Mouse (Mus musculus) limb, embryonic 14.5 days (tissue): ENCODE measurements around the gene Capn2. TPM values are rescaled to one million over a fixed set of nuclear protein-coding genes. Genes with fewer than 3 reads are reported as not detected.

Experiments used
- ATAC-seq: fragments of 200-750 bp; cut with Nextera tagmentation; 2 replicates; pipeline ENCODE4 v1.8.0; 2017; ENCODE audit warnings: low read depth, moderate number of reproducible peaks, moderate TSS enrichment; ENCODE audit not compliant: low FRiP score
- DNase-seq: peaks from one replicate; pipeline ENCODE4 v3.0.0-alpha.2; 2015; ENCODE audit warnings: low spot score
- H3K27ac ChIP-seq: fragments of 300-500 bp; sonication (generic); replicated peaks from 2 replicates; pipeline ENCODE4 v1.5.1; 2014; ENCODE audit warnings: low read depth, mild to moderate bottlenecking, low read length, moderate library complexity, mixed read lengths
- H3K27me3 ChIP-seq: fragments of 300-500 bp; sonication (generic); 2 replicates; pipeline ENCODE4 v1.6.1; 2014; ENCODE audit warnings: low read length, mixed read lengths; ENCODE audit not compliant: control insufficient read depth, insufficient read depth
- H3K36me3 ChIP-seq: fragments of 300-500 bp; sonication (generic); 2 replicates; pipeline ENCODE4 v1.6.1; 2014; ENCODE audit warnings: mild to moderate bottlenecking, low read length, moderate library complexity, mixed read lengths; ENCODE audit not compliant: control insufficient read depth, insufficient read depth
- H3K4me1 ChIP-seq: fragments of 300-500 bp; sonication (generic); 2 replicates; pipeline ENCODE4 v1.6.1; 2014; ENCODE audit warnings: antibody characterized with exemption, low read length, mixed read lengths; ENCODE audit not compliant: control insufficient read depth, insufficient read depth
- H3K4me2 ChIP-seq: fragments of 300-500 bp; sonication (generic); replicated peaks from 2 replicates; pipeline ENCODE4 v1.6.1; 2014; ENCODE audit warnings: low read depth, mild to moderate bottlenecking, low read length, moderate library complexity; ENCODE audit not compliant: severe bottlenecking
- H3K4me3 ChIP-seq: fragments of 300-500 bp; sonication (generic); replicated peaks from 2 replicates; pipeline ENCODE4 v1.5.1; 2014; ENCODE audit warnings: low read length
- H3K9ac ChIP-seq: fragments of 300-500 bp; sonication (generic); 2 replicates; pipeline ENCODE4 v1.6.1; 2014; ENCODE audit warnings: mild to moderate bottlenecking, low read depth, low read length, moderate library complexity; ENCODE audit not compliant: severe bottlenecking
- H3K9me3 ChIP-seq: fragments of 300-500 bp; sonication (generic); 2 replicates; pipeline ENCODE4 v1.6.1; 2016; ENCODE audit warnings: low read length; ENCODE audit not compliant: control insufficient read depth
- POLR2A ChIP-seq: fragments of 200-500 bp; IDR thresholded peaks from 2 replicates; pipeline ENCODE4 v1.8.0; 2012; ENCODE audit warnings: inconsistent platforms, mild to moderate bottlenecking, moderate library complexity, borderline replicate concordance; ENCODE audit not compliant: insufficient read depth, insufficient read length; ENCODE audit errors: extremely low read depth
- WGBS: fragments of 180-500 bp; shearing (Covaris S2); extraction: QIAGEN DNeasy Blood & Tissue Kit; methylation state at CpG from one replicate; pipeline ENCODE4 v1.1.7; 2014; 5-methylcytosine and 5-hydroxymethylcytosine counted together
- polyA plus RNA-seq, 2 experiments: library from polyadenylated mRNA; depleted of rRNA in 1 of 2; stranded (reverse) in 1 of 2; unstranded in 1 of 2; fragments of >200 nt; fragmentation: Nextera tagmentation in 1 of 2; extraction: Ambion mirVana in 1 of 2; gene quantifications; 2 replicates each; pipeline versions ENCODE4 v1.2.1 to v1.2.3; 2012 to 2014

Capn2 gene
- polyA plus RNA-seq, 2 experiments, result 90.5 to 119 TPM

- Histone ChIP-seq H3K27ac (no peak overlapping the region), H3K36me3 (peaks cover 64% of the 10 kb centered on the region), H3K27me3 (no peaks in the 10 kb centered on the region), H3K4me1 (peaks cover 17% of the 10 kb centered on the region), H3K4me3 (no peak overlapping the region), H3K9ac (no peak overlapping the region), H3K4me2 (no peak overlapping the region), H3K9me3 (no peaks in the 10 kb centered on the region)
- ATAC-seq (no peak), DNase-seq (no peak)
- no peak for TF ChIP-seq POLR2A
- WGBS, result 88% methylated on average over 5 of the region's 5 CpGs
Measured at GRCm38 (mm10) chr1:182512901-182513410, 4.5 kb downstream of the Capn2 start.

GRCm38 (mm10) chr1:182511778-182512177 is 5.6 kb downstream of the Capn2 start:
- no peak for ATAC-seq
- no peak for DNase-seq
- Histone ChIP-seq H3K4me1 (peaks cover 15% of the 10 kb centered on the region), H3K9ac (no peak overlapping the region), H3K4me2 (no peak overlapping the region), H3K27ac (no peak overlapping the region), H3K4me3 (no peak overlapping the region), H3K9me3 (no peaks in the 10 kb centered on the region), H3K27me3 (no peaks in the 10 kb centered on the region), H3K36me3 (peaks cover 64% of the 10 kb centered on the region)
- TF ChIP-seq POLR2A, result no peak
- 83% methylated on average over 8 of the region's 8 CpGs for WGBS

GRCm38 (mm10) chr1:182511073-182511472 is 6.3 kb downstream of the Capn2 start:
- H3K9me3 ChIP-seq, result no peaks in the 10 kb centered on the region
- no peak overlapping the region for H3K4me2 ChIP-seq
- no peaks in the 10 kb centered on the region for H3K27me3 ChIP-seq
- DNase-seq, result no peak
- H3K27ac ChIP-seq, result no peak overlapping the region
- no peak overlapping the region for H3K9ac ChIP-seq
- 70% methylated on average over 2 of the region's 2 CpGs for WGBS
- no peak for TF ChIP-seq POLR2A
- ATAC-seq, result no peak
- no peak overlapping the region for H3K4me3 ChIP-seq
- H3K36me3 ChIP-seq, result peaks cover 64% of the 10 kb centered on the region
- peaks cover 12% of the 10 kb centered on the region for H3K4me1 ChIP-seq

GRCm38 (mm10) chr1:182509110-182509797 is 8.2 kb downstream of the Capn2 start:
- DNase-seq (no peak), ATAC-seq (no peak)
- Histone ChIP-seq H3K4me2 (no peak overlapping the region), H3K36me3 (peaks cover 61% of the 10 kb centered on the region), H3K9me3 (no peaks in the 10 kb centered on the region), H3K27me3 (no peaks in the 10 kb centered on the region), H3K4me1 (peaks cover 4% of the 10 kb centered on the region), H3K27ac (no peak overlapping the region), H3K4me3 (no peak overlapping the region), H3K9ac (no peak overlapping the region)
- no peak for TF ChIP-seq POLR2A
- 66% methylated on average over 10 of the region's 10 CpGs for WGBS

- ATAC-seq (no peak), DNase-seq (peak; percentile 65)
- Histone ChIP-seq H3K9ac (no peak overlapping the region), H3K27ac (peak overlapping the region; percentile 33; the same call in 1 of the 2 replicates), H3K36me3 (peaks cover 39% of the 10 kb centered on the region), H3K9me3 (no peaks in the 10 kb centered on the region), H3K4me1 (peaks cover 8% of the 10 kb centered on the region), H3K4me3 (no peak overlapping the region), H3K4me2 (no peak overlapping the region), H3K27me3 (no peaks in the 10 kb centered on the region)
- 45% methylated on average over 7 of the region's 7 CpGs for WGBS
- no peak for TF ChIP-seq POLR2A
Measured at GRCm38 (mm10) chr1:182506229-182506986, 11.0 kb downstream of the Capn2 start.
